Mouse (Mus musculus): ENCODE results near the gene Rgs12. TPM values are rescaled to one million over a fixed set of nuclear protein-coding genes. Genes with fewer than 3 reads are reported as not detected.

Gene Rgs12
- polyA plus RNA-seq, 2 experiments = 17.1 to 21.7 TPM

GRCm38 (mm10) chr5:34955630-34956029, 6.4 kb downstream of the Rgs12 start:
- Histone ChIP-seq H3K27ac (no peak overlapping the region), H3K9me3 (ENCODE audit: control insufficient read depth, low read length) (no peaks in the 10 kb centered on the region), H3K4me2 (ENCODE audit: low read depth) (no peak overlapping the region), H3K4me1 (replicated peaks; ENCODE audit: control insufficient read depth in 2 of 2, insufficient read depth in 2 of 2, low read length in 1 of 2) (peaks cover 15 to 52% of the 10 kb centered on the region in 2 experiments), H3K27me3 (ENCODE audit: control insufficient read depth, insufficient read depth, low read length) (no peaks in the 10 kb centered on the region), H3K4me3 (ENCODE audit: insufficient read depth in 1 of 2, low read depth in 2 of 2, low read length in 2 of 2) (no peak overlapping the region), H3K36me3 (replicated peaks; ENCODE audit: control insufficient read depth, insufficient read depth, low read depth) (no peaks in the 10 kb centered on the region), H3K9ac (replicated peaks) (no peak overlapping the region)
- TF ChIP-seq CTCF (IDR thresholded peaks at IDR 0.05; ENCODE audit: low read depth) (no peak), EP300 (IDR thresholded peaks at IDR 0.05; ENCODE audit: low read depth) (no peak)
- no peak for DNase-seq (ENCODE audit: low read depth in 3 of 3, low spot score in 3 of 3)
- ATAC-seq (ENCODE audit: insufficient read depth) = no peak
- 31% methylated on average over 5 of the region's 5 CpGs for WGBS (ENCODE audit: insufficient replicate concordance)

DNA sequence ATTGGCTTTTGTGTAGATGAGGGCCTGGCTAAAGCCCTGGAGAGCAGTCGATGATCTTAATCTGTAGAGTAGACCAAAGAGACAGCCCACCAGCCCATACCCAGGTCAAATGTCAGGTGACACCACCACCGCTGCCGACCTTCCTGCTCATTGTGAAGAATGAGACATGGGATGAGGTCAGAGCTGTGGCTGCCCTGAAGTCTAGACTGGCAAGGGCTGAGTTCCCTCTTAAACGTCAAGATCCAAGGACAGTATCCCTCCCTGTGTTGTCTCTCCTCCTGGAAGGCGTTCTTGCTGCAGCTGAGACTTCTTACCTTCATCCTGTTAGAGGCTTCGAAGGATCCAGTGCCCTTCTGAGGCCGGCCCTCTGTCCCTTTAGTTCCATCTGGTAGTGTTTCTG, 6.9 kb downstream of the Rgs12 start:
- DNase-seq (ENCODE audit: low read depth in 3 of 3, low spot score in 3 of 3) = no peak
- H3K4me1 ChIP-seq (replicated peaks; ENCODE audit: control insufficient read depth in 2 of 2, insufficient read depth in 2 of 2, low read length in 1 of 2) = peaks cover 20 to 53% of the 10 kb centered on the region in 2 experiments
- no peak for ATAC-seq (ENCODE audit: insufficient read depth)
- no peak for TF ChIP-seq CTCF (IDR thresholded peaks at IDR 0.05; ENCODE audit: low read depth)
- TF ChIP-seq EP300 (IDR thresholded peaks at IDR 0.05; ENCODE audit: low read depth) = no peak
- H3K4me3 ChIP-seq (ENCODE audit: insufficient read depth in 1 of 2, low read depth in 2 of 2, low read length in 2 of 2) = no peak overlapping the region
- no peaks in the 10 kb centered on the region for H3K27me3 ChIP-seq (ENCODE audit: control insufficient read depth, insufficient read depth, low read length)
- WGBS (ENCODE audit: insufficient replicate concordance) = 71% methylated on average over 7 of the region's 7 CpGs
- no peaks in the 10 kb centered on the region for H3K9me3 ChIP-seq (ENCODE audit: control insufficient read depth, low read length)
- no peaks in the 10 kb centered on the region for H3K36me3 ChIP-seq (replicated peaks; ENCODE audit: control insufficient read depth, insufficient read depth, low read depth)
- no peak overlapping the region for H3K9ac ChIP-seq (replicated peaks)
- no peak overlapping the region for H3K27ac ChIP-seq
- no peak overlapping the region for H3K4me2 ChIP-seq (ENCODE audit: low read depth)

DNA sequence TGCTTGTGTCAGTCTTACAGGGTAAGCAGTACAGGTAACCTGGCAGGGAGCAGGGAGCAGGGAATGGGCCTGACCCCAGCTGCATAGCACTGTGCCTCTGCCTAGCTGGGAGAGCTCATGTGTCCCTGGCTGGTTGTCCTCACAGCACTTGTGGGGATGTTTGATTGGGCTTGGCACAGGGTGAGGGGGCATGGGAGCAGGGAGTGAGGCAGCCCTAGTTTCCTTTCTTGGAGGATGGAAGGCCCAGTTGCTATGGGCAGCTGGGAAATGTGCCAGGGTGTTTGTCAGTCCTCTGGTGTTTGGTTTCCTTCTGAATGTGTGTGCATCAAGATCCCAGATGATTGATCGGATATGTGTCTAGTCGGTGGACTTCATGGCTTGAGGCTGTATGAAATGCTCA, 7.8 kb downstream of the Rgs12 start:
- H3K4me1 ChIP-seq (replicated peaks; ENCODE audit: control insufficient read depth in 2 of 2, insufficient read depth in 2 of 2, low read length in 1 of 2) = peaks cover 29 to 58% of the 10 kb centered on the region in 2 experiments
- no peak for TF ChIP-seq EP300 (IDR thresholded peaks at IDR 0.05; ENCODE audit: low read depth)
- no peak for TF ChIP-seq CTCF (IDR thresholded peaks at IDR 0.05; ENCODE audit: low read depth)
- no peak overlapping the region; the same call in 1 of the 2 replicates for H3K27ac ChIP-seq
- 70% methylated on average over 2 of the region's 2 CpGs for WGBS (ENCODE audit: insufficient replicate concordance)
- no peak overlapping the region for H3K4me3 ChIP-seq (ENCODE audit: insufficient read depth in 1 of 2, low read depth in 2 of 2, low read length in 2 of 2)
- DNase-seq (ENCODE audit: low read depth in 3 of 3, low spot score in 3 of 3) (no peak), ATAC-seq (ENCODE audit: insufficient read depth) (no peak)
- no peak overlapping the region for H3K4me2 ChIP-seq (ENCODE audit: low read depth)
- H3K9ac ChIP-seq (replicated peaks) = no peak overlapping the region
- no peaks in the 10 kb centered on the region for H3K9me3 ChIP-seq (ENCODE audit: control insufficient read depth, low read length)
- H3K27me3 ChIP-seq (ENCODE audit: control insufficient read depth, insufficient read depth, low read length) = no peaks in the 10 kb centered on the region
- no peaks in the 10 kb centered on the region for H3K36me3 ChIP-seq (replicated peaks; ENCODE audit: control insufficient read depth, insufficient read depth, low read depth)

DNA sequence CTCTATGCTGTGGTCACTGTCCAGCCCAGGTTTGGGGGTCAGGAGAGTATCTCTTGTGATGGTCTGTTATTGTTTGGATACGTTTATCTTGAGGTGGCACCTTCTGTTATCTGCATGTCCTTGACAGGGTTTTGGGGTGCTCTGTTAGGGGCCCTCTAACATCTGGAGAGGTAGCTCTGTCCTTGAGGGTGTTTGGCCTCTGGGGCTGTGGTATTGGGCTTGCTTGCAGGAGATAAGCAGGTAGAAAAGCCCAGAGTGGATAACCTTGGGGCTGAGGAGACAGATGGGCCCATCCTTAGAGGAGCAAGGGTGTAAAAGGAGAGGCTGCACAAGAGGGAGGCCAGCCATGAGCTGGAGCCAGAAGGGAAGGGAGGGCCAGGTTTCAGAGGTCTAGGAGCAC, 10.8 kb downstream of the Rgs12 start:
- 10% methylated on average over 1 of the region's 1 CpGs for WGBS (ENCODE audit: insufficient replicate concordance)
- H3K27ac ChIP-seq = peak overlapping the region; percentile 55
- no peaks in the 10 kb centered on the region for H3K9me3 ChIP-seq (ENCODE audit: control insufficient read depth, low read length)
- H3K4me2 ChIP-seq (ENCODE audit: low read depth) = peak overlapping the region; percentile 37
- no peaks in the 10 kb centered on the region for H3K27me3 ChIP-seq (ENCODE audit: control insufficient read depth, insufficient read depth, low read length)
- no peak for TF ChIP-seq CTCF (IDR thresholded peaks at IDR 0.05; ENCODE audit: low read depth)
- TF ChIP-seq EP300 (IDR thresholded peaks at IDR 0.05; ENCODE audit: low read depth) = peak; percentile 99
- no peak overlapping the region for H3K4me3 ChIP-seq (ENCODE audit: insufficient read depth in 1 of 2, low read depth in 2 of 2, low read length in 2 of 2)
- H3K36me3 ChIP-seq (replicated peaks; ENCODE audit: control insufficient read depth, insufficient read depth, low read depth) = no peaks in the 10 kb centered on the region
- peak overlapping the region; percentile 40 for H3K9ac ChIP-seq (replicated peaks)
- H3K4me1 ChIP-seq (replicated peaks; ENCODE audit: control insufficient read depth in 2 of 2, insufficient read depth in 2 of 2, low read length in 1 of 2) = peaks cover 38 to 64% of the 10 kb centered on the region in 2 experiments
- DNase-seq (ENCODE audit: low read depth in 3 of 3, low spot score in 3 of 3) = peak; percentile 82 to 88 (median 84)
- ATAC-seq (ENCODE audit: insufficient read depth) = peak; percentile 97

DNA sequence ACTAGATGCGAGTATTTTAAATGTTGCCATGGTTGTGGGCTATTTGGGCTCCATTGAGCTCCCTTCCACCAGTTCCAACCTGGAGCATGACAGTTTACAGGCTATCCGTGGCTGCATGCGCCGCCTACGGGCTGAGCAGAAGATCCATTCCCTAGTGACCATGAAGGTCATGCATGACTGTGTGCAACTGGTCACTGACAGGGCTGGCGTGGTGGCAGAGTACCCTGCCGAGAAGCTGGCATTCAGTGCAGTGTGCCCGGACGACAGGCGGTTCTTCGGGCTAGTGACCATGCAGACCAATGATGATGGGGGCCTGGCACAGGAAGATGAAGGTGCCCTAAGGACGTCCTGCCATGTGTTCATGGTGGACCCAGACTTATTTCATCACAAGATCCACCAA, 16.3 kb downstream of the Rgs12 start:
- H3K9me3 ChIP-seq (ENCODE audit: control insufficient read depth, low read length) = no peaks in the 10 kb centered on the region
- H3K4me2 ChIP-seq (ENCODE audit: low read depth) = no peak overlapping the region
- no peak for DNase-seq (ENCODE audit: low read depth in 3 of 3, low spot score in 3 of 3)
- no peak for TF ChIP-seq CTCF (IDR thresholded peaks at IDR 0.05; ENCODE audit: low read depth)
- no peak for TF ChIP-seq EP300 (IDR thresholded peaks at IDR 0.05; ENCODE audit: low read depth)
- peaks cover 40 to 49% of the 10 kb centered on the region in 2 experiments for H3K4me1 ChIP-seq (replicated peaks; ENCODE audit: control insufficient read depth in 2 of 2, insufficient read depth in 2 of 2, low read length in 1 of 2)
- no peak for ATAC-seq (ENCODE audit: insufficient read depth)
- H3K4me3 ChIP-seq (ENCODE audit: insufficient read depth in 1 of 2, low read depth in 2 of 2, low read length in 2 of 2) = no peak overlapping the region
- WGBS (ENCODE audit: insufficient replicate concordance) = 89% methylated on average over 12 of the region's 12 CpGs
- H3K9ac ChIP-seq (replicated peaks) = no peak overlapping the region
- no peak overlapping the region for H3K27ac ChIP-seq
- H3K36me3 ChIP-seq (replicated peaks; ENCODE audit: control insufficient read depth, insufficient read depth, low read depth) = peaks cover 2% of the 10 kb centered on the region; the same call in 1 of the 2 replicates
- H3K27me3 ChIP-seq (ENCODE audit: control insufficient read depth, insufficient read depth, low read length) = no peaks in the 10 kb centered on the region

All from liver, embryonic 14.5 days (tissue).